Mouse (Mus musculus): Measurements from ENCODE around the gene Pcolce2.

Gene Pcolce2

DNA sequence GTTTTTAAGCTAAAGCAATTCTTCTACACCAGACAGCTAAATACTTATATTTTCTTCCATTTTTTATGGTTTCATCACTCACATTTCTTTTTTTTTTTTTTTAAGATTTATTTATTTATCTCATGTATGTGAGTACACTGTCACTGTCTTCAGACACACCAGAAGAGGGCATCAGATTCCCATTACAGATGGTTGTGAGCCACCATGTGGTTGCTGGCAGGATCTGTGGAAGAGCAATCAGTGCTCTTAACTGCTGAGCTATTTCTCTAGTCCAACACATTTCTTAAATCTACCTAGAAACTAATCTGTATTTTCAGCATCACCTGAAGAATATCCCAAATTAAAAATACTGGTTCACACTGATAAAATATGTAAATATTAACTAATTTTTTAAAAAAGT is 98.8 kb downstream of the Pcolce2 start:
- DNase-seq, result no peak

DNA sequence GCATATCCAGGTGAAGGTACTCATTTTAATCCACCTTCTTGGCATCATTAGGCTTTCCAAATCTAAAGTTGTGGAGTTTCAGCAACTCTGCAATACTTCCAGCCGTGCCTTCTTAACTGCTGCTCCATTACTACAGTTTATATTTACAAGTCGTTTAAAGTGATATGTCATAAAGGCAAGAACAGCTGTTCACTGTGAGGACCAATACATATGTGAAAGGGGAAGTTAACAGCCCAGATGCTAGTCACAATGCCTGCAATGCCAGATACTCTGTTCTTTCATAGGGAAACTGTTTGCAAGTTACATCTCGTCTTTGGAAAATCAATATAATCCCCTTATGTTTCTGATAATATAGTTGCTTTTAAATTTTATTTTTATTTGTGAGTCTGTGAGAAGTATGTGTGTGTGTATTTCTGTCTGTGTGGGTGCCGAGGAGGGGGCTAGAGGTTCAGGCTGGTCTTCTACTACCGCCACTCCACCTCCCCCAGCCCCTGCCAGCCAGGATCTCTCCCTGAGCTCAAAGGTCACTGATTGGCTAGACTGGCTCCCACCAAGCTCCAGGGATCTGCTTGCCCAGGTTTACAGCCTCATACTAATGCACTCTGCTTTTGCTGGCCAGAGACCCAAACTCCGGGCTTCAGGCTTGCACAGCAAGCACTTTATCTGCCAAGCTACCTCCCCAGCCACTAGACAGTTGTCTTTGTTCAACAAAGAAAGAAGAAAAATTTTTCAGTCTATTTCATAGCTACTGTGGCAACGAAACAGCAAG is 107.6 kb downstream of the Pcolce2 start:
- no peak for DNase-seq

DNA sequence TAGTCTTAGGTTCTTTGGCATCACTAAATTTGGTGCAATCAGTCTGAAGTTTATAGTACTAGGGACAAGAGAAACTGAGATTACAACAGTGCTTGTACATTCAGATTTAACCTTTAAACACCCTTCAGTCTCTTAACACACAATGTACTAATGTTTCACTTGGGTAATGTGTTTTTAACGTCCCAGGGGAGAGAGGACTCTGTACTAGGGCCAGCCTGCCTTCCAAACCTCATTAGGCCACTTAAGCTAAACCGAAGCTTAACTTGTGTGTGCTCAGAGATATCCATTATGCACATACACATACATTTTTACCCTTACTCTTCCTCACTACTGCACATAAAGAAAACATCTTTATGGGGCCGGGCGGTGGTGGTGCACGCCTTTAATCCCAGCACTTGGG is 109.9 kb downstream of the Pcolce2 start:
- no peak for DNase-seq
